Mouse (Mus musculus) frontal cortex, postnatal 25 days (tissue): ENCODE results near the gene Fam205c.

ENCODE experiments used
- DNase-seq, 2 experiments: peaks; one replicate each; pipeline ENCODE4 v3.0.0; 2022; ENCODE audit warnings: low spot score in 2 of 2

Gene Fam205c

DNA sequence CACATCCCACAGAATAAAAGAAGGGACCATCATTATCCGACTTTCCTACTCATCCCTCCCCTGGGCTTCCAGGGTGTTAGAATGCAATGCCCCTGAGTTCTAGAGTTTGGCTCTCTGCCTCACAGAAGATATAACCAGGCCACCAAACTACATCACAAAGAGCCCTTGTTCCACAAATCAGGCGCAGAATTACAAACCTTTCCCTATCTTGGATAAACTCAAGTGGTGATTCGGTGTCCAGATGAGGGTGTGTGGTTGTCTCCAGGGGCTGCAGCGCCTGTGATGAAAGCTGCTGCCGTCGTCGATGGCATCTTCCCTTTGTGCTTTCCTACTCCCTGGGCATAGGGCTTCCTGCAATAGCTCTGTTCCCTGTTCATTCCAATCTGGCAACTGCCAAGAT lies at the start of gene Fam205c:
Fam205c (minus strand) TSS at position 101 of the 400 bp plus-strand sequence.
- DNase-seq: no peak

DNA sequence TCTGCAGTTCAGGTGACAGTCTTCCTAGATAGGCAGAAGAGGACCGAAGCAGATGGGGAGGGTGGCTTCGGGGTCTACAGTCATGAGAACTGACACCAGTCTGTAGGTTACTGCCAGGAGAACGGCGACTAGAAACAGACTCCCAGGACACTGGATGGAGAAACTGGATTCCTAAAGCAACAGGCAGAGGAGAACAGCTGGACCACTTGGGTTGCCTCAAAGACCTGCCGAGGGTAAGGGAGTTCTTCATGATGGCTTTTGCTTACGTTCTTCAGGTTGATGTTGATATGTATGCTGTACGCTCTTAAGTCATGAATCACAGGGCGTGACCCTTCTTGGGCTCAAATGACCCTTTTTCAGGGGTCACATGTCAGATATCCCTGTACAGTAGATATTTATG lies 48.4 kb upstream of the Fam205c start:
- DNase-seq: peak; percentile 2 to 3

- DNase-seq: peak in 1 of 2 experiments; percentile 4
Observed at GRCm38 (mm10) chr4:42922056-42922455, 48.0 kb upstream of the Fam205c start.

GRCm38 (mm10) chr4:42921536-42921935 lies 47.5 kb upstream of the Fam205c start:
- DNase-seq: peak in 1 of 2 experiments; percentile 8

DNA sequence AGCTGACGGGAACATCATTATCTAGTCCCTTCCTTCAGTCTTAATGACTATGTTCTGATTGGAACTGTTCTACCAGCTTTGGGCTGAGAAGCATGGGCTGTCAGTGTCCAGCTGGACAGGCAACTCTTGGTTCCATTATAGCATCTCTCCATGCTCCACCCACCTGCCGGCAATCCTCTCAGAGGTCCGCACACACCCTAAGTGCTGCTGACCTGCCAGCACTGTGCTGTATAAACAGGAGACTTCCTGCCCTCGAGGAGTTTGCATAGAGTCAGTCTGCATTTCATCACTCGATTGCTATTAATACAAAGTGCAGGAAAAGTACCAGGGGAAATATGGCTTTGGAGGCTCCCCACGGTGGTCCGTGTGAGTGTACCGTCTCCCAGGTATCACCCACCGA lies 46.7 kb upstream of the Fam205c start:
- DNase-seq: peak in 1 of 2 experiments; percentile 2

- DNase-seq: no peak
Observed at GRCm38 (mm10) chr4:42917402-42917774, 43.4 kb upstream of the Fam205c start.

DNA sequence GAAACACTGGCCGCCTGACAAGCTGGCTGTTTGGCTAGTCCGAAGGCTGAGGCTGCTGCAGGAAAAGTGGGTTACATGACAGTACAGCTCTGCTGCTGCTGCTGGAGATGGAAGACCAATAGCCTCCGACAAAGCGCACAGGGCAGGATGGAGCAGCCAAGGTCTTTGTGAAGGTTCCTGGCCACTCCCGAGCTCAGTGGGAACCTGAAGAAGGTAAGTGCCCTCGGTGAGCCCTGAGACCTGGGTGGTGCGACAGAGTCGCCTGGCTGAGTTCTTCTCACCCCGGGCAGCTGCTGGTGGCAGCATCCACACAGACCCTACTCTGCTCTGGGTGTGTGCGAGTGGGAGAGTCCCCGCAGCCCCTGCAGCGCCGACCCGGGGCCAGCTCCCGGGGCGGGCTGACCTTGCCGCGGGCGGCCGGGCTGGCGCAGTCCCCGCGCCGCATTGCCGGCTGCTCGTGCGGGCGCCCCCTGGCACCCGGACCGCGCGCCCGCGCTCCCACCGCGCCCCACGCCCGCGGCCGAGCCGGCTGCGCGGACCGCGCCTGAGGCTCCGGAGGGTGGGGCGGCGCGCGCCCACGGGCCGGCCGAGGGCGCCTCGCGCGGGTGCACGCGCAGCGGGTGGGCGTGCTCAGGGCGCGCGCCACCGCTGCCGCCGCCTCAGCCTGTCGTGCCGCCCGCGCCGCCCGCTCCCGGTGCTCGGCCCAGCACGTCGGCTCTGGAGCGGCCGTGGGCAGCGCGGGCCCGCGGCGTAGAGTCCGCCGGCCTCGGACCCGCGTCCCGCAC lies 42.8 kb upstream of the Fam205c start, which contains the start of gene Phf24:
Phf24 (plus strand) TSS at position 44 of the 785 bp plus-strand sequence.
- DNase-seq: no peak

DNA sequence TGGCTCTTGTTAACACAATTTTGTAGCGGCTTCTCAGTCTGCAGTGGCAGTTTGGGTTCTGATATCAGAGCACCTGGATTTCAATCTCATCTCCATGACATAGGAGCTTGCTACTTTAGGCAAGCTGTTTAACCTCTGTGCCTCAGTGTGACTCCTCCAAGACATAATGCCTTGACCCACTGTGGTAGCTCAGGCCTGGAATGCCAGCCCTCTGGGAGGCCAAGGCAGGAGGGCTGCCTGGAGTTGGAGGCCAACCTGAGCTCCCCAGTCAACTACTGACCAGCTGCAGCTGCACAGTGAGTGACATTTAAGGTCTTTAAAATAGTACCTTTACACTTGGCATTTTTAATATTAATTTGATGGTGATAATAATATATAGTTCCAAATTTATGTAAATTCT lies 41.9 kb upstream of the Fam205c start:
- DNase-seq: no peak

DNA sequence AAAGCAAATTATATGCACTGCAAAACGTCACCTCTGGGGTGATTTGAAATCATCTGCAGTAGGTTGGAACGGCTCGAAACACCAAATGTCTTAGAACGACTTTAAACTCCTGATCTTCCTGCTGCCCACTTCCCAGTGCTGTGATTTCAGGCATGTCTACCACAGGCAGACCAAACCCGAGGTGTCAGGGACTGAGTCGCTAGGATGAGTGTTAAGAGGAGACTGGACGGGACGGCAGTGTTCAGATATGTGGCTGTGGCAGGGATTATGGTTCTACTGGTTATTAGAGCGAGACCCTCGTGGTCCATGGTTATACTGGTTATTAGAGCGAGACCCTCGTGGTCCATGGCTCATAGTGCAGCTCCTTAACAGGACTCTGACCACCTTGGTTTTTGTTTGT lies 41.3 kb upstream of the Fam205c start:
- DNase-seq: no peak

DNA sequence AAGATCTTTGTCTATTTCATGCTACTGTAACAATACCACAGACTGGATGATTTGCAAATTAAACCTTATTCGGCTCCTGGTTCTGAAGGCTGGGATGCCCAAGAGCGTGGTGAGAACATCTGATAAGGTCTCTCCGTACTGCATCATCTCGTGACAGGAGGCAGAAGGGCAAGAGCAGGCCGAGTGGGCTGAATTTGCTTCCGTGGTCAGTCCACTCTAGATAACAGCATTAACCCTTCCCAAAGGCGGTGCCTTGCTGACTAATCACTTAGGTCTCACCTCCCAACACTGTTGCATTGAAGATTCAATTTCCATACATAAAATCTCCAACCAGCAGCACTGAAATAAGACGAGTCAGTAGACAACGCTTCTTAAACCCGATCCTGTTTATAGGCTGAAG lies 39.4 kb upstream of the Fam205c start:
- no peak for DNase-seq

DNA sequence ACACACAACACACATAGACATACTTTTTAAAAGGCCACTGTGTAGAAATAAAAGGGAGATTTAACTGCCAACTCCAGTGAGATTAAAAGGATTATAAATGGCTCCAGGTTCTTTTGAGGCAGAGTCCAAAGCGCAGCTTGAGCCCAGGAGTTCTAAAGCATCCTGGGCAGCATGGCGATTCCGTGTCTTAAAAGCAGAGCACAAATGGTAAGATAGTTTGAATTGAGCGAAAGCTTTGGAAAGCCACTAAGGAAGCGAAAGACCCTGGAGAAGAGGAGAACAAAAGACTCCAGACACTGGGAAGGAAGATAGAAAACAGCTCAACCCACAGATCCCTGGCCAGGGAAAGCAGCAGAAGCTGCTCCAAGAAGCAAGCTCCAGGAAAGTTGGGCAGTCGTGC lies 30.9 kb upstream of the Fam205c start:
- no peak for DNase-seq

GRCm38 (mm10) chr4:42904523-42904922 lies 30.5 kb upstream of the Fam205c start:
- DNase-seq: no peak

- no peak for DNase-seq
Observed at GRCm38 (mm10) chr4:42903942-42904341, 29.9 kb upstream of the Fam205c start.

GRCm38 (mm10) chr4:42902730-42903129 lies 28.7 kb upstream of the Fam205c start:
- DNase-seq: no peak

- DNase-seq: no peak
Observed at GRCm38 (mm10) chr4:42902174-42902573, 28.1 kb upstream of the Fam205c start.

DNA sequence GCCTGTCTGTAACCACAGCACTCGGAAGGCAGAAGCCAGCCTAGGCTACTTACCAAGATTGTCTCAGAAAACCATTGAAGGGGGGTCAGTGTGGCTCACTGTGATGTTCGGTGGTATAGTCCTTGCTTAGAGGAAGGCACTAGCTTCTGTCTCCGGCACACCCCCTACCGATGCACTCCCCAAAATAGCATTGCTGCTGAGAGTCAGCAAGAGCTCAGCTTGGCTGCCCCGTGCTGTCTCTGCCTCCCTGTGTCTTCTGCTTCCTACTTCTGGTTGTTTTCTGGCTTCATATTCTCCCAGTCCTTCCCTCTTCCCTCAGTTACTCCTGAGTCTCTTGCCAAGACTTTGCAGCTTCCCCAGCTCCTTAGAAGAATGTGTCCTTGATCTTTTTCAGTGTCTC lies 26.8 kb upstream of the Fam205c start:
- no peak for DNase-seq

GRCm38 (mm10) chr4:42898914-42899313 lies 24.9 kb upstream of the Fam205c start:
- no peak for DNase-seq

- DNase-seq: no peak
Observed at GRCm38 (mm10) chr4:42895118-42895517, 21.1 kb upstream of the Fam205c start.

- DNase-seq: no peak
Observed at GRCm38 (mm10) chr4:42891176-42891575, 17.1 kb upstream of the Fam205c start.

DNA sequence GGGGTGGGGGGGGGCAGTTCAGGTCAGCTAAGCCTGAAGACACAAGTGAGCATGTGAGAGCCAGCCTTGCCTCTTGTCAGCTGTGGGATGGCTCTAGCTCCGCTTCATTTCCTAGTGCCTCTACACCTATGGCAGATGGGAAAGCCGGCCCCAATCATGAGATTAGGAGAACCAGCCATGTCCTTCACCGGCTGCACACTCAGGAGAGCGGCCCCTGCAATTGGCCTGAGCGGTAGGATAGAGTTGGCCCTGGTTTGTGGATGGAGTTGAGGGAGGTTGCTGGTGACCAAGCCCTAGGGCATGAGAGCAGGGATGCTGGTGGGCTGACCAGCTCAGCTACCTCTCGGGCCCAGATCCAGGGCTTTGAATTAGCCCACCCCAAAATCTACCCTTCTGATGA lies 14.8 kb upstream of the Fam205c start:
- no peak for DNase-seq

DNA sequence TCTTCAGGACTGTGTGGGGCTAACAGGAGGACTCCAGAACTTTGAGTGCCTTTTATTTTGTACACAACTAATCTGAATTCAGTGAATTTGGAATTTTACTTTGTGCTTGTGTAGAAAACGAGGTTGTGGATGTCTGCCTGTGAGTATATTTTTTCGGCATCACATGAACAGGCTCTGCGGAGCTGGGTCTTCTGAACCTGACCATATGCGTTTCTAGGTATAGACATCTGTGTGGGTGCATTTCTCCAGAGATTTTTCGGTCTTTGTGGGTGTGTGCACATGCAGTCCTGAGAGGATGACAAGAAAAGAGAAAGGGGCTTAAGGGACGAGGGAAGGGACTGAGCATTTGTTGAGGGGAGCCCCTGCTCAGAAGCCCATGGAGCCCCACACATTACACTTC lies 12.9 kb upstream of the Fam205c start:
- no peak for DNase-seq

DNA sequence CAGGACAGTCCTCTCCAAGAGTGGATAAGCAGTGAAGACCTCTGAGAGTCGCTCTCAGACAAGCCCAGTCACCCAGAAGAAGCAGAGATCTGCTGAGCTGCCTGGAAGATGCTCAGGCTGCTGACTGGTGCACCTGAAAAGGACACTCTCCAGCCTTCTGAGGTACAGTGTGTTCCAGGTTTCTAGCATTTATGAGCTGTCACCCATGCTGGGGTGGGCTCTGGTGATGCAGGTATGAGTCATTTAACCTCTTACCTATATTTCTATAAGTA lies 6.6 kb upstream of the Fam205c start:
- DNase-seq: no peak

DNA sequence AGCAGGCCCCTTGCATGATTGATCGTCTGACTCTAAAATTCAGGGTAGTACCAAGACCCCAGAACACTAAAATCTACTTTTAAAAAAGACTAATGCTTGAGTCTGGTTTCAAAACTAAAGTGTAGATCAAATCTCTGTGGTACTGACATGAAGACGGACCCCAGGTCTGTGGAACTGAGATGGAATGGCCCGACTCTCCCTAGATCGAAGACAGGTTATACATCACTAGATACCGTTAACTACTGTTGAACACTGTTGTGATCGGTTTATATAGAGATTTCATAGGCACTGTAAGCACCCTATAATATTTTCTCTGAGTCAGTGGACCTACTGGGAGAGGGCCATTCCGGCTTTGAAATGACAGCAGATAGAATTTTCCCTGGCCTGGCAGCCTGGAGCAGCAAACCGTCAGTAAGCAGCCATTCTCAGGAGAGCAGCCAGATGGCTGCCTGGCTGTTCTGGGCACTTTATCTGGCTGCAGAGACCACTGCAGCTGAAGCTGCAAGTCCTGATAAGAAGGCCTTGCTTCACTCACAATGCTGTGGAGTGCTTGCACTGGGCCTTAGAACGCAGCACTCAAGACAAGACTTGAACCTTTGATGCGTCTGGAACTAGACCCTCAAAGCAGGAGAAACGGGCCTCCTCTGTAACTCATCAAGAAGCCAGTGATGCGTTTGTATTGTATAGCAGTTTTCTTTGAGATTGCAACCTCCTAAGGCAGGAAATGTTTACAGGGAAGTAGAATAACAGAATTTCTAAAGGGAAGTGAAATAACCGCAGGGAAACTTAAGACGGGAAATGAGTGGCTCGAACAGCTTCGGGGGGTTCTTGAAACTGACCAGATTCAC lies 6.0 kb upstream of the Fam205c start:
- no peak for DNase-seq
